Mouse (Mus musculus) forebrain, embryonic 11.5 days (tissue): Measurements from ENCODE around the gene Ap4e1. TPM values are rescaled to one million over a fixed set of nuclear protein-coding genes. Genes with fewer than 3 reads are reported as not detected.
A peak's percentile ranks its signal among the peaks of the same experiment; 100 is the strongest.
"Not testable (repeated sequence)": the region's sequence is repeated elsewhere in the genome, so short reads cannot be mapped to it uniquely, and the experiment has no call there.

Source experiments
- ATAC-seq: fragments of 200-750 bp; cut with Nextera tagmentation; replicated peaks from 2 replicates; pipeline ENCODE4 v1.8.0; 2017; ENCODE audit warnings: moderate TSS enrichment; ENCODE audit not compliant: low FRiP score
- DNase-seq: peaks from one replicate; pipeline ENCODE4 v3.0.0-alpha.2; 2017; ENCODE audit warnings: low spot score
- H3K27ac ChIP-seq: fragments of 300-500 bp; sonication (generic); 2 replicates; pipeline ENCODE4 v1.5.1; 2014; ENCODE audit warnings: low read depth, low read length
- H3K27me3 ChIP-seq: fragments of 300-500 bp; sonication (generic); 2 replicates; pipeline ENCODE4 v1.6.1; 2014; ENCODE audit warnings: mild to moderate bottlenecking, low read length, mixed read lengths; ENCODE audit not compliant: control insufficient read depth, insufficient read depth
- H3K36me3 ChIP-seq: fragments of 300-500 bp; sonication (generic); 2 replicates; pipeline ENCODE4 v1.6.1; 2014; ENCODE audit warnings: mild to moderate bottlenecking, low read length, moderate library complexity, mixed read lengths; ENCODE audit not compliant: control insufficient read depth, insufficient read depth
- H3K4me1 ChIP-seq: fragments of 300-500 bp; sonication (generic); replicated peaks from 2 replicates; pipeline ENCODE4 v1.6.1; 2014; ENCODE audit warnings: low read length, mixed read lengths; ENCODE audit not compliant: control insufficient read depth, insufficient read depth
- H3K4me2 ChIP-seq: fragments of 300-500 bp; sonication (generic); 2 replicates; pipeline ENCODE4 v1.6.1; 2014; ENCODE audit warnings: low read depth, mild to moderate bottlenecking, low read length, moderate library complexity, mixed read lengths; ENCODE audit not compliant: severe bottlenecking
- H3K4me3 ChIP-seq: fragments of 300-500 bp; sonication (generic); 2 replicates; pipeline ENCODE4 v1.5.1; 2014; ENCODE audit warnings: low read depth, low read length
- H3K9ac ChIP-seq: fragments of 300-500 bp; sonication (generic); 2 replicates; pipeline ENCODE4 v1.6.1; 2014; ENCODE audit warnings: low read length
- H3K9me3 ChIP-seq: fragments of 300-500 bp; sonication (generic); 2 replicates; pipeline ENCODE4 v1.6.1; 2016; ENCODE audit warnings: low read length, mixed read lengths; ENCODE audit not compliant: control insufficient read depth
- WGBS: fragments of 180-500 bp; shearing (Covaris S2); extraction: QIAGEN DNeasy Blood & Tissue Kit; methylation state at CpG from one replicate; pipeline ENCODE4 v1.1.7; 2014; 5-methylcytosine and 5-hydroxymethylcytosine counted together
- polyA plus RNA-seq: library from polyadenylated mRNA; unstranded; fragments of >200 nt; fragmentation: Nextera tagmentation; extraction: Ambion mirVana; gene quantifications from 2 replicates; pipeline ENCODE4 v1.2.1, GENCODE M21; 2014

Ap4e1 gene
- polyA plus RNA-seq, 1 experiment from 2014 or later, result 13.1 TPM

- Histone ChIP-seq H3K9ac (no peak overlapping the region), H3K4me1 (no peaks in the 10 kb centered on the region), H3K9me3 (no peaks in the 10 kb centered on the region), H3K4me3 (no peak overlapping the region), H3K4me2 (no peak overlapping the region), H3K36me3 (no peaks in the 10 kb centered on the region; the same call in 1 of the 2 replicates), H3K27me3 (no peaks in the 10 kb centered on the region), H3K27ac (no peak overlapping the region)
- ATAC-seq (no peak), DNase-seq (no peak)
- 78% methylated on average over 7 of the region's 7 CpGs for WGBS
These were observed 60.3 kb downstream of the Ap4e1 start for GRCm38 (mm10) chr2:127068806-127069205.

GRCm38 (mm10) chr2:127069781-127070434 lies 61.4 kb downstream of the Ap4e1 start:
- DNase-seq (no peak), ATAC-seq (no peak)
- no peak overlapping the region for H3K27ac ChIP-seq
- H3K9me3 ChIP-seq, result no peaks in the 10 kb centered on the region
- H3K36me3 ChIP-seq, result no peaks in the 10 kb centered on the region; the same call in 1 of the 2 replicates
- peak overlapping the region; percentile 40 for H3K9ac ChIP-seq
- WGBS, result 20% methylated on average over 11 of the region's 11 CpGs
- no peaks in the 10 kb centered on the region for H3K4me1 ChIP-seq
- H3K4me2 ChIP-seq, result peak overlapping the region; percentile 63
- no peaks in the 10 kb centered on the region for H3K27me3 ChIP-seq
- H3K4me3 ChIP-seq, result peak overlapping the region; percentile 50

- DNase-seq (peak; percentile 95), ATAC-seq (peak; percentile 100)
- WGBS, result under 1% methylated on average over 32 of the region's 32 CpGs
- Histone ChIP-seq H3K27me3 (no peaks in the 10 kb centered on the region), H3K4me2 (peak within 1 kb of the TSS; percentile 63), H3K4me1 (no peaks in the 10 kb centered on the region), H3K36me3 (no peaks in the 10 kb centered on the region; the same call in 1 of the 2 replicates), H3K27ac (no peak within 1 kb of the TSS), H3K9me3 (no peaks in the 10 kb centered on the region), H3K4me3 (peak within 1 kb of the TSS; percentile 50), H3K9ac (peak within 1 kb of the TSS; percentile 75)
These were observed 61.9 kb downstream of the Ap4e1 start, which contains the start of gene Blvra for GRCm38 (mm10) chr2:127070435-127070841. Gene Blvra, plus strand, starts transcription at chr2:127070665.

GRCm38 (mm10) chr2:127070879-127071278 lies 62.4 kb downstream of the Ap4e1 start:
- ATAC-seq (peak; percentile 47; the same call in 1 of the 2 replicates), DNase-seq (no peak)
- H3K27ac ChIP-seq, result no peak overlapping the region
- WGBS, result 15% methylated on average over 6 of the region's 9 CpGs
- H3K27me3 ChIP-seq, result no peaks in the 10 kb centered on the region
- peak overlapping the region; percentile 75 for H3K9ac ChIP-seq
- no peaks in the 10 kb centered on the region for H3K9me3 ChIP-seq
- H3K36me3 ChIP-seq, result no peaks in the 10 kb centered on the region; the same call in 1 of the 2 replicates
- H3K4me2 ChIP-seq, result peak overlapping the region; percentile 63
- peak overlapping the region; percentile 50 for H3K4me3 ChIP-seq
- no peaks in the 10 kb centered on the region for H3K4me1 ChIP-seq

- 93% methylated on average over 2 of the region's 2 CpGs for WGBS
- H3K36me3 ChIP-seq, result no peaks in the 10 kb centered on the region
- ATAC-seq (no peak), DNase-seq (no peak)
- H3K4me3 ChIP-seq, result no peak overlapping the region
- H3K4me2 ChIP-seq, result no peak overlapping the region
- no peaks in the 10 kb centered on the region for H3K27me3 ChIP-seq
- H3K4me1 ChIP-seq, result no peaks in the 10 kb centered on the region
- no peak overlapping the region for H3K27ac ChIP-seq
- H3K9ac ChIP-seq, result no peak overlapping the region
- no peaks in the 10 kb centered on the region for H3K9me3 ChIP-seq
These were observed 65.6 kb downstream of the Ap4e1 start for GRCm38 (mm10) chr2:127074116-127074515.

GRCm38 (mm10) chr2:127077611-127078010 lies 69.1 kb downstream of the Ap4e1 start:
- WGBS, result 81% methylated on average over 9 of the region's 9 CpGs
- H3K27me3 ChIP-seq, result no peaks in the 10 kb centered on the region

GRCm38 (mm10) chr2:127079066-127079465 lies 70.5 kb downstream of the Ap4e1 start:
- H3K4me3 ChIP-seq, H3K9me3 ChIP-seq, ATAC-seq, H3K36me3 ChIP-seq, H3K27ac ChIP-seq, DNase-seq, H3K9ac ChIP-seq, H3K4me1 ChIP-seq, H3K27me3 ChIP-seq, H3K4me2 ChIP-seq: not testable (repeated sequence)
- 88% methylated on average over 2 of the region's 2 CpGs for WGBS

More at GRCm38 (mm10) chr2:127077611-127078010, 69.1 kb downstream of the Ap4e1 start:
- Histone ChIP-seq H3K9ac (no peak overlapping the region), H3K9me3 (no peaks in the 10 kb centered on the region), H3K36me3 (no peaks in the 10 kb centered on the region), H3K27ac (no peak overlapping the region), H3K4me2 (no peak overlapping the region), H3K4me3 (no peak overlapping the region), H3K4me1 (no peaks in the 10 kb centered on the region)
- DNase-seq (no peak), ATAC-seq (no peak)

GRCm38 (mm10) chr2:127079881-127080590 lies 71.5 kb downstream of the Ap4e1 start:
- no peak overlapping the region for H3K4me2 ChIP-seq
- H3K36me3 ChIP-seq, result no peaks in the 10 kb centered on the region
- WGBS, result 91% methylated on average over 11 of the region's 11 CpGs
- H3K4me3 ChIP-seq, result no peak overlapping the region
- no peak overlapping the region for H3K27ac ChIP-seq
- H3K4me1 ChIP-seq, result no peaks in the 10 kb centered on the region
- H3K27me3 ChIP-seq, result no peaks in the 10 kb centered on the region
- no peak overlapping the region for H3K9ac ChIP-seq
- ATAC-seq (no peak), DNase-seq (no peak)
- no peaks in the 10 kb centered on the region for H3K9me3 ChIP-seq
